Mouse (Mus musculus): ENCODE measurements around the gene Ccdc77.

DNA sequence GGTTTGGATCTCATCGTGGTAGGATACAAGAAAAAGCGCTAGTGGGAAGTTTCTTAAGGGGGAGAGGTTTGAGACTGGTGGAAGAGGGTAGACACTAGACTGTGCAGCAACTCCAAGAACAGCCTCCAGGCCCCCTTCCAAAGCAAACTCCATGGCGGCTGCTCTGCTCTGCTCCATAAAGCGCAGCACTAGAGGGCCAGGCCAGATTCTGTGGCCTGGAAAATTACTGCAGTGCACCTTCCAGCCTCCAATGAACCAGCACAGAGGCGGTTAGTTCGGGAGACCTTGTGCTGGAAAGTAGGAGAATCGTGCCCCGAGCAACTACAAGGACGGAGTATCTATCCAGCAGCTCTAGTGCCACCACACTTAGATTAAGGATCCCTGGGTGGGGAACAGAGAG lies 76.9 kb downstream of the Ccdc77 start:
- TF ChIP-seq POLR2A (IDR thresholded peaks at IDR 0.05; ENCODE audit: insufficient read depth, low read length), result no peak
- TF ChIP-seq EP300 (IDR thresholded peaks at IDR 0.05; ENCODE audit: insufficient read depth, low read depth, low read length), result no peak

All from ES-Bruce4 (cell line).